In the genomic region with DNA sequence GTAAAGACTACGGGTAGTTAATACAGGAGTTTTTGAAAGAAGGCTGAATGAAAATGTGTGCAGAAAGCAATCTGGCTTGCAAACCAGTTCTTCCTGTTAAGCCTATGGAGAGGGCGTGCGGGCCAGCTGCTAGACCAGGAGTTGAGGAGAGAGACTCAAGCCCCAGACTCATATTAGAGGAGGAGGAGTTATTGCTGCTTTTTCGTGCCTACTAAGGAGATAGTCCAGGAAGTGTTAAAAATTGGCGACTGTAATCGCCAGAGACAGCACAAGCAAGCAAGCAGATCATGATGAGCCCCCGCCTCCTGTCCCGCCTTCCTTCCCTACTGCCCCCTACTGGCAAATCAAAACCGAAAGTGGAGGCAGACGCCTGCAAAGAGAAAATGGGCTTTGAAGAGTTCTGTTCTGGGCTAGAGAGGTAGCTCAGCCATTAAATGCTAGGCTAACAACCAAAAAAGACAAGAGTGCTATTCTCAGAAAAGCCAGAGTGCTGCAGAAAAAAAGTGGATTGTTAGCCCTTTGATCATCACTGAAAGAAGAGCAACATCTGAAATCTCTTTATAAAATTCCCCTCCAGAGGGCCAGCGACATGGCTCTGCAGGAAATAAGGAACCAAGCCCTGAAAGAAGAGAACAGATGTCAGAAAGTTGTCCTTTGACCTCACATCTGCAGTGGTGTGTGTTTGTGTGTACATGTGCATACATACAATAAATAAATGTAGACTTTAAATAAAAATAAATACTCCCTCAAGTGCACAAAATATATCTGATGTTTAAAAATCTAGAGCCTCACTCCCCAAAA, we compare ENCODE assay signal across 8 mouse cellular contexts. TPM values are rescaled to one million over a fixed set of nuclear protein-coding genes. Genes with fewer than 3 reads are reported as not detected.
DNase-seq lines count a peak whose midpoint lies in the region; ATAC-seq and TF ChIP-seq lines count a peak whose summit lies in the region.

No protein-coding gene starts in this region.

- H3K4me2 ChIP-seq in CH12.LX (ENCODE audit: insufficient read depth, low read depth, poor library complexity, severe bottlenecking) = peak overlapping the region; percentile 67; the same call in 1 of the 2 replicates
- H3K4me2 ChIP-seq in forebrain, embryonic 12.5 days = peak overlapping the region; percentile 40
- H3K4me2 ChIP-seq in heart, postnatal 0 days (ENCODE audit: low read depth, low read length) = peak overlapping the region; percentile 57
- H3K4me2 ChIP-seq in liver, embryonic 15.5 days = peak overlapping the region; percentile 54
- H3K4me2 ChIP-seq in neural tube, embryonic 11.5 days (ENCODE audit: low read depth) = peak overlapping the region; percentile 31
- H3K4me2 ChIP-seq in stomach, embryonic 16.5 days (ENCODE audit: low read depth, low read length) = peak overlapping the region; percentile 44

- TF ChIP-seq CTCF in CH12.LX (conservative IDR thresholded peaks at IDR 0.05 in 1 of 2, IDR thresholded peaks at IDR 0.05 in 1 of 2; ENCODE audit: low read depth in 2 of 2, low read length in 2 of 2) = peak in 1 of 2 experiments; percentile 60; a peak in 2 of 4 replicates
- TF ChIP-seq CTCF in heart, postnatal 0 days (IDR thresholded peaks at IDR 0.05; ENCODE audit: low read depth) = peak; percentile 57

- no peak overlapping the region for H3K27ac ChIP-seq in CH12.LX (ENCODE audit: insufficient read depth, low read depth)
- H3K27ac ChIP-seq in forebrain, embryonic 12.5 days = no peak overlapping the region
- H3K27ac ChIP-seq in heart, postnatal 0 days (ENCODE audit: low read depth) = 0 out of 2 replicates have a peak overlapping the region, but pooled peaks have one; percentile 5
- no peak overlapping the region for H3K27ac ChIP-seq in liver, embryonic 15.5 days (replicated peaks)
- H3K27ac ChIP-seq in neural tube, embryonic 11.5 days (ENCODE audit: low read depth, low read length) = no peak overlapping the region
- H3K27ac ChIP-seq in stomach, embryonic 16.5 days (ENCODE audit: low read length) = peak overlapping the region; percentile 53

- ATAC-seq in forebrain, embryonic 12.5 days (ENCODE audit: low FRiP score) = peak; percentile 65; the same call in 1 of the 2 replicates
- peak; percentile 47; the same call in 1 of the 2 replicates for ATAC-seq in heart, postnatal 0 days (ENCODE audit: insufficient read depth, low read depth)
- ATAC-seq in liver, embryonic 15.5 days (ENCODE audit: insufficient read depth) = peak; percentile 47; the same call in 1 of the 2 replicates
- peak; percentile 61 for ATAC-seq in neural tube, embryonic 11.5 days (ENCODE audit: insufficient read depth, low FRiP score, low TSS enrichment)
- peak; percentile 58; the same call in 1 of the 2 replicates for ATAC-seq in stomach, embryonic 16.5 days (ENCODE audit: insufficient read depth, low FRiP score)

- in situ Hi-C loops in CH12.LX (cut with MboI; ENCODE audit: low pct_ligation_motif_present, low pct_unique_long_range_greater_than_20kb, low sequenced_read_pairs) = no loop called here

- H3K79me2 ChIP-seq in CH12.LX (replicated peaks; ENCODE audit: control insufficient read depth, extremely low read depth, insufficient read depth, poor library complexity, severe bottlenecking) = no peaks in the 10 kb centered on the region

- no peaks in the 10 kb centered on the region for H3K9me3 ChIP-seq in CH12.LX (replicated peaks; ENCODE audit: low read length)
- no peaks in the 10 kb centered on the region for H3K9me3 ChIP-seq in forebrain, embryonic 12.5 days
- H3K9me3 ChIP-seq in heart, postnatal 0 days (replicated peaks; ENCODE audit: control insufficient read depth, low read length) = no peaks in the 10 kb centered on the region
- H3K9me3 ChIP-seq in liver, embryonic 15.5 days (replicated peaks) = no peaks in the 10 kb centered on the region
- H3K9me3 ChIP-seq in neural tube, embryonic 11.5 days (ENCODE audit: control insufficient read depth, low read length) = no peaks in the 10 kb centered on the region
- no peaks in the 10 kb centered on the region for H3K9me3 ChIP-seq in stomach, embryonic 16.5 days (replicated peaks; ENCODE audit: control insufficient read depth, low read length)

- peak; percentile 69 for DNase-seq in CH12.LX (ENCODE audit: extremely low read depth)
- DNase-seq in c-Kit-positive CD71-positive TER-119-negative erythroid progenitor cells, embryonic 14.5 days (ENCODE audit: low read depth) = peak; percentile 57
- DNase-seq in heart, postnatal 0 days (ENCODE audit: low spot score) = peak; percentile 45
- peak; percentile 47 to 79 for DNase-seq in kidney, postnatal 36 days
- DNase-seq in neural tube, embryonic 11.5 days (ENCODE audit: low spot score) = peak; percentile 62

- WGBS in forebrain, embryonic 12.5 days = 19% methylated on average over 11 of the region's 11 CpGs
- WGBS in heart, postnatal 0 days = 17% methylated on average over 11 of the region's 11 CpGs
- 15% methylated on average over 11 of the region's 11 CpGs for WGBS in liver, embryonic 15.5 days (ENCODE audit: insufficient replicate concordance)
- WGBS in neural tube, embryonic 11.5 days = 26% methylated on average over 11 of the region's 11 CpGs
- 21% methylated on average over 11 of the region's 11 CpGs for WGBS in stomach, embryonic 16.5 days

- no peaks in the 10 kb centered on the region for H3K36me3 ChIP-seq in CH12.LX (replicated peaks in 1 of 2; ENCODE audit: control insufficient read depth in 1 of 2, insufficient read depth in 1 of 2, low read length in 1 of 2)
- H3K36me3 ChIP-seq in forebrain, embryonic 12.5 days (replicated peaks) = no peaks in the 10 kb centered on the region
- H3K36me3 ChIP-seq in heart, postnatal 0 days (replicated peaks; ENCODE audit: control insufficient read depth, insufficient read depth, low read length) = no peaks in the 10 kb centered on the region
- H3K36me3 ChIP-seq in liver, embryonic 15.5 days (replicated peaks) = no peaks in the 10 kb centered on the region
- H3K36me3 ChIP-seq in neural tube, embryonic 11.5 days (ENCODE audit: control insufficient read depth, insufficient read depth, low read length) = no peaks in the 10 kb centered on the region
- H3K36me3 ChIP-seq in stomach, embryonic 16.5 days (ENCODE audit: control insufficient read depth, insufficient read depth, low read length) = no peaks in the 10 kb centered on the region

- TF ChIP-seq POLR2A in CH12.LX (IDR thresholded peaks at IDR 0.05; ENCODE audit: low read depth, low read length) = peak; percentile 24; the same call in 1 of the 2 replicates

- H3K27me3 ChIP-seq in CH12.LX (replicated peaks) = no peaks in the 10 kb centered on the region
- peaks cover 8% of the 10 kb centered on the region for H3K27me3 ChIP-seq in forebrain, embryonic 12.5 days
- H3K27me3 ChIP-seq in heart, postnatal 0 days (ENCODE audit: control insufficient read depth, insufficient read depth, low read length) = no peaks in the 10 kb centered on the region
- no peaks in the 10 kb centered on the region for H3K27me3 ChIP-seq in liver, embryonic 15.5 days
- no peaks in the 10 kb centered on the region for H3K27me3 ChIP-seq in neural tube, embryonic 11.5 days (ENCODE audit: control insufficient read depth, insufficient read depth, low read length)
- H3K27me3 ChIP-seq in stomach, embryonic 16.5 days (ENCODE audit: control insufficient read depth, insufficient read depth, low read length) = no peaks in the 10 kb centered on the region; the same call in 1 of the 2 replicates

- peak overlapping the region; percentile 30 to 57 (median 39) for H3K4me3 ChIP-seq in CH12.LX (replicated peaks in 1 of 3; ENCODE audit: low read depth in 2 of 3, low read length in 2 of 3, poor library complexity in 1 of 3)
- peak overlapping the region; percentile 32 for H3K4me3 ChIP-seq in forebrain, embryonic 12.5 days (replicated peaks)
- peak overlapping the region; percentile 50 for H3K4me3 ChIP-seq in heart, postnatal 0 days (ENCODE audit: low read depth, low read length)
- H3K4me3 ChIP-seq in liver, embryonic 15.5 days (replicated peaks) = peak overlapping the region; percentile 49
- H3K4me3 ChIP-seq in neural tube, embryonic 11.5 days (ENCODE audit: low read depth, low read length) = no peak overlapping the region
- peak overlapping the region; percentile 46 for H3K4me3 ChIP-seq in stomach, embryonic 16.5 days (replicated peaks; ENCODE audit: low read length)

- peaks cover 0 to 2% of the 10 kb centered on the region in 2 experiments; a peak in 2 of 4 replicates for H3K4me1 ChIP-seq in CH12.LX (ENCODE audit: control insufficient read depth in 1 of 2, insufficient read depth in 2 of 2)
- H3K4me1 ChIP-seq in forebrain, embryonic 12.5 days = no peaks in the 10 kb centered on the region
- H3K4me1 ChIP-seq in heart, postnatal 0 days (ENCODE audit: control insufficient read depth, insufficient read depth) = no peaks in the 10 kb centered on the region
- no peaks in the 10 kb centered on the region for H3K4me1 ChIP-seq in liver, embryonic 15.5 days (replicated peaks)
- H3K4me1 ChIP-seq in neural tube, embryonic 11.5 days (ENCODE audit: control insufficient read depth, insufficient read depth, low read length) = no peaks in the 10 kb centered on the region
- no peaks in the 10 kb centered on the region for H3K4me1 ChIP-seq in stomach, embryonic 16.5 days (ENCODE audit: control insufficient read depth, insufficient read depth, low read length)

- dilution Hi-C loops in CH12.LX (cut with MboI; ENCODE audit: extremely low pct_ligation_motif_present, extremely low pct_unique_long_range_greater_than_20kb, low sequenced_read_pairs) = no loop called here

- no peak for TF ChIP-seq EP300 in CH12.LX (IDR thresholded peaks at IDR 0.05; ENCODE audit: low read length)
- no peak for TF ChIP-seq EP300 in heart, postnatal 0 days (IDR thresholded peaks at IDR 0.05; ENCODE audit: low read depth)

- no peak for TF ChIP-seq RAD21 in CH12.LX (IDR thresholded peaks at IDR 0.05; ENCODE audit: low read depth, low read length)

- peak overlapping the region; percentile 44 for H3K9ac ChIP-seq in CH12.LX (ENCODE audit: insufficient read depth, low read depth)
- no peak overlapping the region for H3K9ac ChIP-seq in forebrain, embryonic 12.5 days
- H3K9ac ChIP-seq in heart, postnatal 0 days (replicated peaks; ENCODE audit: low read depth, low read length) = 0 out of 2 replicates have a peak overlapping the region, but pooled peaks have one; percentile 19
- no peak overlapping the region for H3K9ac ChIP-seq in liver, embryonic 15.5 days
- no peak overlapping the region for H3K9ac ChIP-seq in neural tube, embryonic 11.5 days (ENCODE audit: low read length)
- peak overlapping the region; percentile 39; the same call in 1 of the 2 replicates for H3K9ac ChIP-seq in stomach, embryonic 16.5 days (ENCODE audit: low read length)

RNA-seq across cellular contexts. Expression of a gene that starts 33.9 kb away (rescaled TPM):
- 27.6 and 32.4 TPM in 2 replicates for total RNA-seq in CH12.LX (2012; rRNA removed)
- total RNA-seq in CH12.LX (2014; rRNA removed) = 79.9 and 84.5 TPM in 2 replicates
- polyA plus RNA-seq in CH12.LX (2012; ENCODE audit: insufficient read length, low read depth) = 41.9 and 42.7 TPM in 2 replicates
- polyA plus RNA-seq in forebrain, embryonic 12.5 days (2016; fragmentation: Nextera tagmentation; extraction: Ambion mirVana) = 31.7 and 32.9 TPM in 2 replicates
- total RNA-seq in heart, postnatal 0 days (2014; rRNA removed; ENCODE audit: low replicate concordance) = 48.5 and 53.4 TPM in 2 replicates
- polyA plus RNA-seq in heart, postnatal 0 days (2015; fragmentation: Nextera tagmentation; extraction: Ambion mirVana) = 31.7 and 35.5 TPM in 2 replicates
- 15.3 and 15.4 TPM in 2 replicates for polyA plus RNA-seq in liver, embryonic 15.5 days (2015; fragmentation: Nextera tagmentation; extraction: Ambion mirVana)
- polyA plus RNA-seq in neural tube, embryonic 11.5 days (2014; fragmentation: Nextera tagmentation; extraction: Ambion mirVana) = 34.9 and 36.3 TPM in 2 replicates
- polyA plus RNA-seq in stomach, embryonic 16.5 days (2015; fragmentation: Nextera tagmentation; extraction: Ambion mirVana) = 38.2 and 42.1 TPM in 2 replicates

Comparison
In these comparisons a context has a peak if more than half of its experiments do, and no peak if none do; other contexts are left out.
1. H3K27ac ChIP-seq: peak in heart, postnatal 0 days (single experiment) and stomach, embryonic 16.5 days (single experiment); none in CH12.LX (single experiment), forebrain, embryonic 12.5 days (single experiment), liver, embryonic 15.5 days (single experiment) and neural tube, embryonic 11.5 days (single experiment).
2. H3K9ac ChIP-seq: peak in CH12.LX (single experiment), heart, postnatal 0 days (single experiment) and stomach, embryonic 16.5 days (single experiment); none in forebrain, embryonic 12.5 days (single experiment), liver, embryonic 15.5 days (single experiment) and neural tube, embryonic 11.5 days (single experiment).
3. Peak in every context shown above with its lines, with median percentiles within 50 percentile points of each other: DNase-seq, H3K4me2 ChIP-seq and ATAC-seq.